Mouse (Mus musculus): ENCODE measurements at regions not wholly inside any gene's neighbourhood (a gene's known extent, or its start where the extent isn't known, plus 50 kb on each side); places are given as distances from the start of the nearest gene placed in this dataset.
A peak's percentile ranks its signal among the peaks of the same experiment; 100 is the strongest.
"Not testable (repeated sequence)": the region's sequence is repeated elsewhere in the genome, so short reads cannot be mapped to it uniquely, and the experiment has no call there.

GRCm38 (mm10) chr10:96188168-96188567 is 51.8 kb downstream of the Gm5426 start:
- peak; percentile 31 for DNase-seq (ENCODE audit: low spot score)

GRCm38 (mm10) chr10:96190168-96190987 is 54.0 kb downstream of the Gm5426 start:
- peak; percentile 47 for DNase-seq (ENCODE audit: low spot score)

- no peak for DNase-seq (ENCODE audit: low spot score)
Measured at GRCm38 (mm10) chr10:96200932-96201641, 64.7 kb downstream of the Gm5426 start.

- peak; percentile 16 for DNase-seq (ENCODE audit: low spot score)
Measured at GRCm38 (mm10) chr10:96201891-96202290, 65.5 kb downstream of the Gm5426 start.

- DNase-seq (ENCODE audit: low spot score) = no peak
Measured at GRCm38 (mm10) chr10:96202871-96203270, 66.5 kb downstream of the Gm5426 start.

- DNase-seq (ENCODE audit: low spot score) = no peak
Measured at GRCm38 (mm10) chr10:96204198-96204597, 67.8 kb downstream of the Gm5426 start.

- DNase-seq (ENCODE audit: low spot score) = no peak
Measured at GRCm38 (mm10) chr10:96209171-96209570, 72.8 kb downstream of the Gm5426 start.

- DNase-seq (ENCODE audit: low spot score) = no peak
Measured at GRCm38 (mm10) chr10:96211189-96211588, 74.8 kb downstream of the Gm5426 start.

- peak; percentile 98 for DNase-seq (ENCODE audit: low spot score)
Measured at GRCm38 (mm10) chr10:96213876-96214275, 77.5 kb downstream of the Gm5426 start.

GRCm38 (mm10) chr10:96214285-96214684 is 77.9 kb downstream of the Gm5426 start:
- no peak for DNase-seq (ENCODE audit: low spot score)

GRCm38 (mm10) chr10:96214946-96215345 is 78.5 kb downstream of the Gm5426 start:
- no peak for DNase-seq (ENCODE audit: low spot score)

GRCm38 (mm10) chr10:96220731-96221130 is 84.3 kb downstream of the Gm5426 start:
- DNase-seq (ENCODE audit: low spot score) = no peak

GRCm38 (mm10) chr10:96230391-96230790 is 94.0 kb downstream of the Gm5426 start:
- no peak for DNase-seq (ENCODE audit: low spot score)

GRCm38 (mm10) chr10:96231309-96231708 is 94.9 kb downstream of the Gm5426 start:
- no peak for DNase-seq (ENCODE audit: low spot score)

GRCm38 (mm10) chr10:96232889-96233288 is 96.5 kb downstream of the Gm5426 start:
- no peak for DNase-seq (ENCODE audit: low spot score)

GRCm38 (mm10) chr10:96234564-96235412 is 98.4 kb downstream of the Gm5426 start:
- peak; percentile 30 for DNase-seq (ENCODE audit: low spot score)

- DNase-seq (ENCODE audit: low spot score) = not testable (repeated sequence)
Measured at GRCm38 (mm10) chr10:96236031-96236430, 99.6 kb downstream of the Gm5426 start.

- no peak for DNase-seq (ENCODE audit: low spot score)
Measured at GRCm38 (mm10) chr10:96236777-96237373, 100.5 kb downstream of the Gm5426 start.

- no peak for DNase-seq (ENCODE audit: low spot score)
Measured at GRCm38 (mm10) chr10:96237572-96238130, 101.2 kb downstream of the Gm5426 start.

GRCm38 (mm10) chr10:96238251-96238650 is 101.8 kb downstream of the Gm5426 start:
- DNase-seq (ENCODE audit: low spot score) = no peak

- no peak for DNase-seq (ENCODE audit: low spot score)
Measured at GRCm38 (mm10) chr10:96238850-96239249, 102.4 kb downstream of the Gm5426 start.

GRCm38 (mm10) chr10:96240591-96240990 is 104.2 kb downstream of the Gm5426 start:
- no peak for DNase-seq (ENCODE audit: low spot score)
